Mouse (Mus musculus): Measurements from ENCODE around the gene Vkorc1. TPM values are rescaled to one million over a fixed set of nuclear protein-coding genes. Genes with fewer than 3 reads are reported as not detected.

Vkorc1 gene
- total RNA-seq, 2 experiments from 2014 or later = 10.6 to 12.2 TPM

- intact Hi-C loops (cut with DNase I) = no loop called here
- no peak for DNase-seq
Measured at GRCm38 (mm10) chr7:127880431-127880830, 15.0 kb downstream of the Vkorc1 start.

DNA sequence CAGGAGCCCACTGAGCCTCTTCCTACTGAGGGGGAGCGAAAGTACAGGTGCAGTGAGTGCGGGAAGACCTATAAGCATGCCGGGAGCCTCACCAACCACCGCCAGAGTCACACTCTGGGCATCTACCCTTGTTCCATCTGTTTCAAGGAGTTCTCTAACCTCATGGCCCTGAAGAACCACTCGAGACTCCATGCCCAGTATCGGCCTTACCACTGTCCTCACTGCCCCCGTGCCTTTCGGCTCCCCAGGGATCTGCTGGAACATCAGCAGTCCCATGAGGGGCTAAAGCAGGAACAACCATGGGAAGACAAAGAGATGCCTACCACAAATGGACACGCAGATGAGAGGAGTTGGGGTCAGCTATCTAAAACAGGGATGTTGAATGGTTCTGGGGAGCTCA, 16.1 kb downstream of the Vkorc1 start:
- intact Hi-C loops (cut with DNase I) = loop anchor here (5.0 kb wide), 1 partner anchor 77 kb away; the partner anchor contains the start of gene Hsd3b7
- DNase-seq = no peak

DNA sequence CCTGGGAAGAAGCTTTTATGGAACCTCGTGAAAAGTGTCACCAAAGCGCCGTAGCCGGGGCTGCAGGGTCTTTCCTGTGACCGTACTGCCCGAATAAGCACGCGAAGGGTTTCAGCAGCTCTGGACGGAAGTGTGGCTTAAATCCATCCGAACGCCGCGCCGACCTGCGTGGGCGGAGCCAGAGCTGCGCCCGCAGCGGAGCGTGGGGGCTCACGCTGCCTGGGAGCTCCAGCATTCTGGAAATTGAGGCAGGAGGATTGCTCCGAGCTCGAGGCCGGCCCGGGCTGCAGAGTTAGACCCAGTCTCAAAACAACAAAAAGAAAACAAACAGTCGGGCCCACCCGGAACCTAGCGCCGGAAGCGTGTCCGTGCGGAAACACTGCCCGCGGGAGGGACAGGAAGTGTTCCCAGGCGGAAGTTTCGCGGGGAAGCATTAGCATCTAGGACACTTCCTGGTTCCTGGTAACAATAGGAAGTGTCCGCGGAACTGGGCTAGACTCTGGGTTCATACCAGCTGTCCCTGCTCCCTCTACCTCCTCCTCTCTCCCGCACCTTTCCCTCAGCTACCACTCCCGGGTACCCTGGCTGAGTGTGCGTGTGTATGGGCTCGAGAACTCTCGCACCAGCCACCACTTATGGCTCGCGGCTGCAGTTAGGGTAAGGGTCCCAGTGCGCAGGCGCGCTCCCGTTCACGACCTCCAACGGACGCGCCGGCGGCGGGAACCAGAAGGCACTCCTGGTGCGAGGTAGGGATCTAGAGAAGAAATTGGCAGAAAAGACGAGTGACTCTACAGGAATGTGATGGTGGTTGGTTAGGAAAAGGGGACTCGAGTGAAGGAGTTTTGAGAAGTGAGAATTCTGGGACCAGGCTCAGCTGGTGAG, 18.7 kb downstream of the Vkorc1 start, which contains the start of gene Zfp668:
Zfp668 (minus strand) TSS at position 362 of the 882 bp plus-strand sequence.
- peak; percentile 85 to 91 for DNase-seq
- intact Hi-C loops (cut with DNase I) = loop anchor here (5.0 kb wide), 1 partner anchor 74 kb away; the partner anchor contains the start of gene Hsd3b7

DNA sequence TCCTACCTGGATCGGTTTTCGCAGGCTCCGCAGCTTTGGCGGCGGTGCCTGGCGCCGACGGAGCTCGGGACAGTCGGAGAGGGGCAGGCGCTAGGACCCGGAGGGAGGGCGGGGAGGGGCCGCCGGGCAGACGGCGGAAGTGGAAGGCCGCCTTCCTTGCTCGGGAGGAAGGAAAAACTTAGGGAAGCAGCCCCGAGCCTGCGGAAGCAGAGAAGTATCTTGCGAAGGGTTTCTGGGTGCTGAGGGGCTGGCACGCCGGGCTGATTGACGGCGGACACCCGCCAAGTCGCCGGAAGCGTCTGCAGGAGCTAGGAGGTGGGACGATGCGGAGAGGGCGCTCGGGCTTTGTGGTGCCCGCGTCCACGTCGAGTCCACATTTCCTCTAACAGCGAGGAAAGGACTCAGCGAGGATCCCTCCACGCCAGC, 19.4 kb downstream of the Vkorc1 start, which contains the start of gene Zfp646:
Zfp646 (plus strand) TSS at position 181 of the 426 bp plus-strand sequence.
- DNase-seq = peak in 1 of 2 experiments; percentile 61
- intact Hi-C loops (cut with DNase I) = loop anchor here (5.0 kb wide), 1 partner anchor 74 kb away; the partner anchor contains the start of gene Hsd3b7

- intact Hi-C loops (cut with DNase I) = loop anchor here (1.0 to 5.0 kb wide), 2 partner anchors 33 to 73 kb away; partner anchors contain the start of gene Hsd3b7
- peak; percentile 84 to 91 for DNase-seq
Measured at GRCm38 (mm10) chr7:127875627-127876001, 19.8 kb downstream of the Vkorc1 start.

- no peak for DNase-seq
- intact Hi-C loops (cut with DNase I) = loop anchor here (1.0 to 5.0 kb wide), 2 partner anchors 33 to 73 kb away; partner anchors contain the start of gene Hsd3b7
Measured at GRCm38 (mm10) chr7:127874812-127875626, 20.4 kb downstream of the Vkorc1 start.

GRCm38 (mm10) chr7:127870136-127870821, 25.1 kb downstream of the Vkorc1 start:
- DNase-seq = no peak
- intact Hi-C loops (cut with DNase I) = no loop called here

DNA sequence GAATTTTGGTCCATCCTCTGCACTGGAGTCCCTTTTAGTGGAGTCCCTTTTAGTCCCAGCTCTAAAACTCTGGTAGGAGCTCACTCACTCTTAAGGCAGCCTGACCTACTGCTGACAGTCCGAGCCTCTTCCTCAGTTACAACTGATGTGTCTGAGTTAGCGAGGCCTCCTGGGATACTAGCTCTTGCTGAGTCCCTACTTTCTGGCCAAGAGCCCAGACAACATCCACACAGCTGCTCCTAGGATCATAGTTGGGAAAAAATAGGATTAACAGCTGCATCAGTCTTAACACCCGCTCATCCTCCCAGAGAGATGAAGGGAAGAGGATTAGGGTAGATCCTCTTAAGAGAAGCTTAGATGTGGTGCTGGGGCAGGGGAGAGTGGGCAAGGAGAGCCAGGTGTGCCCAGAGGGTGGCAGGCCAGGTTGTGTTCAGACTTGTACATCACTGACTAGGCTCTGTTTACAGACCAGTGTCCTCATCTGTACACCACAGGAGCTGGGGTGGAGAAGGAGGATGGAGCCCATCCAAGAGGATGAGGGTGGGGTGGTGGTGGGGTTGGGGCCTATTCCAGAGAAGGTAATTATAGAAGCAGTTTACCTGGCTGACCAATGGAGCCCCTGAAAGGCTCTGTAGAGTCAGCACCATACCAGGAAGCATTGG, 26.1 kb downstream of the Vkorc1 start:
- DNase-seq = peak in 1 of 2 experiments; percentile 39
- intact Hi-C loops (cut with DNase I) = no loop called here

- DNase-seq = no peak
- intact Hi-C loops (cut with DNase I) = no loop called here
Measured at GRCm38 (mm10) chr7:127867641-127868040, 27.8 kb downstream of the Vkorc1 start.

GRCm38 (mm10) chr7:127866434-127866833, 29.0 kb downstream of the Vkorc1 start:
- DNase-seq = no peak
- intact Hi-C loops (cut with DNase I) = no loop called here

GRCm38 (mm10) chr7:127858258-127858657, 37.2 kb downstream of the Vkorc1 start:
- intact Hi-C loops (cut with DNase I) = no loop called here
- DNase-seq = no peak

DNA sequence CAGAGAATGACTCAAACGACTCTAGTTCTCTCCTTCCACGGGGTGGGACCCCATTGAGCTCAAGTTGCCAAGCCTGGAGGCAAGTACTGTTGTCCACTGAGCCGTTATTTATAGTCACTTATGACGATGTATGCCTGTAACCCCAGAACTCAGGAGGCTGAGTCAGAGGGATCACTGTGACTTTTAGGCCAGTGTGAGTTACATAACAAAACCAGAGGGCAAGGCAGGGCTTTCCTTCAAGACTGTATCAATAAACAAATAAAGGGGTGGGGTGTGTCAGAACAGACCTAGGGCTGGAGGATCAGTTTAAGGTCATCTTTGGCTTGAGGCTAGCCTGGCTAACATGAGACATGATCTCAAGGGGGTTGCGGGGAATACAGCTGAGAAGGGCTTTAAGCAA, 44.5 kb downstream of the Vkorc1 start:
- intact Hi-C loops (cut with DNase I) = no loop called here
- DNase-seq = peak in 1 of 2 experiments; percentile 20

DNA sequence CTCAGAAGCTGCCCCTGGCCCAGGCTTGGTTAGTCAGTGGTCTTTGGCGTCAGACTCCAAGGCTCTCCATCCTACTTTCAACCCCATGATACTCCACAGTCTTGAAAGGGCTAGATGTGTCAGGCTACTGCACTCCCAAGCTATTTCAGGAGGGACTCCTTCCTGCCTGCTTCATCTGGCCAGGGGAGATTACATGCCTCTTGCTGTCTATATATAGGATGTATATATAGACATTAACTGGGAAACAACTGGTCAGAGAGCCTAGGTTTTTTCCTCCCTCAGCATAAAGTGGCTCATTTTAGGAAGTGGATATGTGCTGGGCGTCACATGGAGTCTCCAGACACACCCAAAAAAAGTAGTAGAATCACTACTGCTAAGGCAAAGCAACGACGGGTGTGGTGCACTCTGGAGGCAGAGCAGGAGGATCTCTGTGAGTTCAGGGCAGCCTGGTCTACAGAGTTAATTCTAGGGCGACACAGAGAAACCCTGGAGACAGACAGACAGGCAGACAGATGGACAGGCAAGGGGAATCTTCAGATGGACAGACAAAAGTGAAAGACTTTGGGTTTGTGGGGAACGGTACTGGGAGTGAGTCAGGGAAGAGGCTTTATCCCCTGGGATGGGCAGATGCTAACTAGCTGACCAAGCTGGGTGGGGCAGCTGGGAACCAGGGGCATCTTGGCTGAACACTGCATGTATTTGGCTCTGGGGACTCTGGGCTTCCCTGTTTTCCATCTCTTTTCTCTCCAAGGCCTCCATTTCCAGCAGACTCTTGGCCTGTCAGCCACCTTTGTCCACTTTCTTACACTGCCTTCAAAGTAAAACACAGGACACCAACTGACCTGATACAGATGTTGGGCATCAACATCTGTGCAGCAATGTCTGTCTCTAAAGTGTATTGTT, 45.2 kb downstream of the Vkorc1 start:
- peak; percentile 28 to 33 for DNase-seq
- intact Hi-C loops (cut with DNase I) = no loop called here

Other genes starting within 250 kb of the Vkorc1 start
- 10 to 100 TPM; 33.7 to 35.3 TPM for gene Bcl7c, start 186.7 kb downstream of the Vkorc1 start, total RNA-seq (2021)
- 10 to 100 TPM; 14.6 to 18.7 TPM for gene Ctf1, start 182.9 kb downstream of the Vkorc1 start, total RNA-seq (2021)
- gene Ctf2, start 163.5 kb downstream of the Vkorc1 start, total RNA-seq (2021) = not detected
- gene Fbxl19, start 151.1 kb downstream of the Vkorc1 start, total RNA-seq (2021) = 1 to 10 TPM; 1.9 to 2.5 TPM
- 1 to 10 TPM; 8.4 to 9.2 TPM for gene Orai3, start 125.8 kb downstream of the Vkorc1 start, total RNA-seq (2021)
- 10 to 100 TPM; 13.0 to 21.3 TPM for gene Setd1a, start 118.9 kb downstream of the Vkorc1 start, total RNA-seq (2021)
- 1 to 10 TPM in 1 of 2 experiments, under 1 TPM in 1; 0.31 to 2.1 TPM for gene Gm49388, start 110.0 kb downstream of the Vkorc1 start, total RNA-seq (2021)
- 1 to 10 TPM; 5.5 to 5.6 TPM for gene Hsd3b7, start 95.0 kb downstream of the Vkorc1 start, total RNA-seq (2021)
- 10 to 100 TPM; 43.0 to 47.4 TPM for gene Stx4a, start 71.3 kb downstream of the Vkorc1 start, total RNA-seq (2021)
- gene Stx1b, start 71.1 kb downstream of the Vkorc1 start, total RNA-seq (2021) = 1 to 10 TPM in 1 of 2 experiments, under 1 TPM in 1; 0.64 to 1.1 TPM
- gene Zfp646, start 19.4 kb downstream of the Vkorc1 start, total RNA-seq (2021) = 10 to 100 TPM; 10.4 to 12.7 TPM
- 1 to 10 TPM; 2.4 to 3.6 TPM for gene Zfp668, start 18.8 kb downstream of the Vkorc1 start, total RNA-seq (2021)
- gene Prss53, start 4.6 kb downstream of the Vkorc1 start, total RNA-seq (2021) = 1 to 10 TPM; 1.5 to 1.7 TPM
- not detected for gene Gm21974, start 163 bp downstream of the Vkorc1 start, total RNA-seq (2021)
- gene Bckdk, start 8.5 kb upstream of the Vkorc1 start, total RNA-seq (2021) = 100 to 1,000 TPM; 155 TPM
- gene Kat8, start 16.9 kb upstream of the Vkorc1 start, total RNA-seq (2021) = 10 to 100 TPM; 20.7 to 20.9 TPM
- not detected for gene Prss8, start 34.5 kb upstream of the Vkorc1 start, total RNA-seq (2021)
- gene Prss36, start 51.1 kb upstream of the Vkorc1 start, total RNA-seq (2021) = 1 to 10 TPM; 6.5 to 7.2 TPM
- 10 to 100 TPM; 60.9 to 92.2 TPM for gene Fus, start 71.8 kb upstream of the Vkorc1 start, total RNA-seq (2021)
- gene Pycard, start 98.2 kb upstream of the Vkorc1 start, total RNA-seq (2021) = 1 to 10 TPM; 1.2 to 1.6 TPM
- gene Trim72, start 108.3 kb upstream of the Vkorc1 start, total RNA-seq (2021) = 100 to 1,000 TPM; 200 to 226 TPM
- 1 to 10 TPM; 1.6 TPM for gene Itgam, start 167.0 kb upstream of the Vkorc1 start, total RNA-seq (2021)
- under 1 TPM in 1 of 2 experiments, not detected in 1; 0.05 TPM for gene Gm49368, start 167.1 kb upstream of the Vkorc1 start, total RNA-seq (2021)
- gene Itgax, start 233.9 kb upstream of the Vkorc1 start, total RNA-seq (2021) = under 1 TPM; 0.15 to 0.67 TPM

Data from gastrocnemius, postnatal 36 days (tissue).